Mouse (Mus musculus): Measurements from ENCODE around the gene Bnc2. TPM values are rescaled to one million over a fixed set of nuclear protein-coding genes. Genes with fewer than 3 reads are reported as not detected.

The Bnc2 gene
- 16.3 and 18.0 TPM in 2 replicates for polyA plus RNA-seq (2015; fragmentation: Nextera tagmentation; extraction: Ambion mirVana)

DNA sequence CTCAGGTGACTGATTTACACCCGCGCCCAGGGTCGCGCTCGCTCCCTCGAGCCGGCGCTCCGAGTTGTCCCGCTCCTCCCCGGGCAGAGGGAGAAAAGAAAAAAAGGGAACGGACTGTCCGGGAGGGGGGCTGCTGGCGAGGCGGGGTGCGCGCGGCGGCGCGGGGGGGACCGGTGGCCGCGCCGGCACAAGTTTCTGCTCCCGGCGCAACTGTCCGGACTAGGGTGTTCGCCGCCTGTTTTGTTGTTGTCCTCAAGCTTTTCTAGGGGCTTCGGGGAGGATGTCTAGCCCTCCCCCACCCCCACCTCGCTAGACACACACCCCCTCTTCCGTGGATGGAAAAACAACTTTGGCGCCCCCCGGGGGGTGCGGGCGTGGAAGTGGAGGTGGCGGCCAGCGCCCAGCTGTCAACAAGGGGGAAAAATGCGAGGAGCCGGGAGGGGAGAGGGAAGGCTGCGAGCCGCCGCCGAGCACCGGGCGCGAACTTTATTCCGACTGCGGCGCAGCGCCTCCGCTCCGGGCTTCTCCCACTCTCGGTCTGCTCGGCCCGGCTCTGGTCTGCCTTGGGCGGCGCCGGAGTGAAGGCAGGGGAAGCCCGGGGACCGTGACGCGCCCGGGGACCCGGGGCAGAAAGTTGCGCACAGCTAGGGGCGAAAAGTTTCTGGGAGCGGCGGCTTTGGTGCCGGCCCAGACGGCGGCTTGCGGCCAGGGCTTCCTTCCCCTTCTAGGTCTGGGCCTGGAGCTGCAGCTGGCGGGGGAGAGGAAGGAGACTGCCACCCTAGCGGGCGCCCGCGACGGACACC is at the start of gene Bnc2:
Gene Bnc2, minus strand, starts transcription at position 105 of the 803 bp plus-strand sequence.
- Histone ChIP-seq H3K4me3 (replicated peaks) (peak within 1 kb of the TSS; percentile 70), H3K9ac (peak within 1 kb of the TSS; percentile 71), H3K4me1 (replicated peaks) (no peaks in the 10 kb centered on the region; the same call in 1 of the 2 replicates), H3K4me2 (replicated peaks) (peak within 1 kb of the TSS; percentile 91), H3K9me3 (no peaks in the 10 kb centered on the region), H3K27me3 (replicated peaks) (peaks cover 7% of the 10 kb centered on the region; the same call in 1 of the 2 replicates), H3K27ac (peak within 1 kb of the TSS; percentile 92), H3K36me3 (no peaks in the 10 kb centered on the region)
- WGBS: under 1% methylated on average over 74 of the region's 80 CpGs
- ATAC-seq: peak; percentile 79

DNA sequence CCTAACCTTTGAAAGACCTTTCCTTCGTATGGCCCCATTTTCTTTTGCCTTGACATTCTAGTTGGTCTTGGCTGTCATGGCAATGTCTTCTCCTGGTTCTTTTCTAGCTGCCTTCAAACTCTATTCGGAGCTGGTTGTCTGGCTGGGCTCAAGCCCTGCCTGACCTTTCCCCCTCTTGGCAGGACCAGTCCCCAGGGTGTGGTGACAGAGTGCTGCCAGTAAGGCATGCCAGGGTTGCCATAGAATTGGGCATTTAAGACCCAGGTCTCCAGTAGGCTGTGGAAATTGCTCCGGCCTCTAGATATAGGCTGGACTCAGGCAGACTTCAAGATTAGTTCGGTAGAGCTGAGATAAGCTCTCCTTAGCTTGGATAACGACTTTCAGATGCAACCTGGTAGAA is 32.9 kb upstream of the Bnc2 start:
- Histone ChIP-seq H3K27ac (no peak overlapping the region), H3K4me2 (replicated peaks) (no peak overlapping the region), H3K36me3 (no peaks in the 10 kb centered on the region), H3K9me3 (no peaks in the 10 kb centered on the region), H3K4me1 (replicated peaks) (no peaks in the 10 kb centered on the region), H3K27me3 (replicated peaks) (no peaks in the 10 kb centered on the region), H3K4me3 (replicated peaks) (no peak overlapping the region), H3K9ac (no peak overlapping the region)
- 70% methylated on average over 5 of the region's 5 CpGs for WGBS
- no peak for ATAC-seq

DNA sequence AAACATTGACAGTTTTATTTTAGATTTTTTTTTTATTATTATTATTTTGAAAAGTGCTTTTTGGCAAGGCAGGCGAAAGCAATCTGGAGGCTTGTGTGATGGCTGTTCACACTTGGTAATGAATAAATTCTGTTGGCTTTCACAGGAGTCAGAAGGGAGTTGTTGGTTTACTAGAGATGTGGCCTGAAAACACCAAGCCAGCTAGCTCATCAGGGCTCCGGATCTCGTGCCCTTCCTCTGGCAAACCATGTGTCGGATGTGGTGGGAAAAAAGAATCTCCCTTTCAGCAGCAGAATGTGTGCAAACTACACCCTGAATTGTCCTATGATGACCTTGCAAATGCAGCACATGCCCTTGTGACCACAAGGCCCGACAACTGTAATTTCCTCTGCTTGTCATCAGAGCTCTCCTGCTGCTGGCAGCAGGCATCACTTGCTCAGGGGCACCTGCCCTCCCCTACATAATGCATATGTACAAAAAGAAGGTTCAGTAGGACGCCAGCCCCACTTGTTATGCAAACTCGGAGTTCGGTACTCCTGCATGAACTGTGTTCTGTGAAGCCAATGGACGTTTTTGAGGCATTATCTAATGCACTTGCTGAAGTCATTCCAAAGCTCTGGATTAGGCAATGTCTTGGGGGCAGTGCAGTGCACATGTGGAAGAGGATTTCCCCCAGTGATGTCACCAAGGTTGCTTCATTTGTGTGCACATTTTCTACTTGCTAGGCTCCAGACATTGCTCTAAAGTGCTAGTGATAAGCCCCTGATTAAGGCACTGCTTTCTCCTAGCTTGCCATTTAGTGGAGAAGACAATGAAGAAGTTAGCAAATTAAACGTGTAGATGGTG is 10.7 kb upstream of the Bnc2 start:
- H3K4me3 ChIP-seq (replicated peaks): no peak overlapping the region
- no peaks in the 10 kb centered on the region for H3K36me3 ChIP-seq
- no peak overlapping the region for H3K27ac ChIP-seq
- H3K9me3 ChIP-seq: no peaks in the 10 kb centered on the region
- no peaks in the 10 kb centered on the region for H3K27me3 ChIP-seq (replicated peaks)
- no peak overlapping the region for H3K9ac ChIP-seq
- no peaks in the 10 kb centered on the region for H3K4me1 ChIP-seq (replicated peaks)
- no peak for ATAC-seq
- no peak overlapping the region for H3K4me2 ChIP-seq (replicated peaks)
- WGBS: 77% methylated on average over 10 of the region's 10 CpGs

- no peak for ATAC-seq
- no peaks in the 10 kb centered on the region for H3K9me3 ChIP-seq
- H3K27me3 ChIP-seq (replicated peaks): no peaks in the 10 kb centered on the region
- no peaks in the 10 kb centered on the region for H3K4me1 ChIP-seq (replicated peaks)
- H3K27ac ChIP-seq: no peak overlapping the region
- no peak overlapping the region for H3K4me3 ChIP-seq (replicated peaks)
- H3K36me3 ChIP-seq: no peaks in the 10 kb centered on the region
- no peak overlapping the region for H3K4me2 ChIP-seq (replicated peaks)
- 83% methylated on average over 4 of the region's 4 CpGs for WGBS
- H3K9ac ChIP-seq: no peak overlapping the region
Observed at GRCm38 (mm10) chr4:84685009-84685408, 9.9 kb upstream of the Bnc2 start.

GRCm38 (mm10) chr4:84675974-84676315 is 870 bp upstream of the Bnc2 start:
- peak overlapping the region; percentile 71 for H3K9ac ChIP-seq
- peak overlapping the region; percentile 92 for H3K27ac ChIP-seq
- no peak; the same call in 1 of the 2 replicates for ATAC-seq
- H3K4me2 ChIP-seq (replicated peaks): peak overlapping the region; percentile 91
- H3K36me3 ChIP-seq: no peaks in the 10 kb centered on the region
- under 1% methylated on average over 19 of the region's 19 CpGs for WGBS
- peaks cover 7% of the 10 kb centered on the region; the same call in 1 of the 2 replicates for H3K27me3 ChIP-seq (replicated peaks)
- no peaks in the 10 kb centered on the region; the same call in 1 of the 2 replicates for H3K4me1 ChIP-seq (replicated peaks)
- no peaks in the 10 kb centered on the region for H3K9me3 ChIP-seq
- H3K4me3 ChIP-seq (replicated peaks): peak overlapping the region; percentile 70

DNA sequence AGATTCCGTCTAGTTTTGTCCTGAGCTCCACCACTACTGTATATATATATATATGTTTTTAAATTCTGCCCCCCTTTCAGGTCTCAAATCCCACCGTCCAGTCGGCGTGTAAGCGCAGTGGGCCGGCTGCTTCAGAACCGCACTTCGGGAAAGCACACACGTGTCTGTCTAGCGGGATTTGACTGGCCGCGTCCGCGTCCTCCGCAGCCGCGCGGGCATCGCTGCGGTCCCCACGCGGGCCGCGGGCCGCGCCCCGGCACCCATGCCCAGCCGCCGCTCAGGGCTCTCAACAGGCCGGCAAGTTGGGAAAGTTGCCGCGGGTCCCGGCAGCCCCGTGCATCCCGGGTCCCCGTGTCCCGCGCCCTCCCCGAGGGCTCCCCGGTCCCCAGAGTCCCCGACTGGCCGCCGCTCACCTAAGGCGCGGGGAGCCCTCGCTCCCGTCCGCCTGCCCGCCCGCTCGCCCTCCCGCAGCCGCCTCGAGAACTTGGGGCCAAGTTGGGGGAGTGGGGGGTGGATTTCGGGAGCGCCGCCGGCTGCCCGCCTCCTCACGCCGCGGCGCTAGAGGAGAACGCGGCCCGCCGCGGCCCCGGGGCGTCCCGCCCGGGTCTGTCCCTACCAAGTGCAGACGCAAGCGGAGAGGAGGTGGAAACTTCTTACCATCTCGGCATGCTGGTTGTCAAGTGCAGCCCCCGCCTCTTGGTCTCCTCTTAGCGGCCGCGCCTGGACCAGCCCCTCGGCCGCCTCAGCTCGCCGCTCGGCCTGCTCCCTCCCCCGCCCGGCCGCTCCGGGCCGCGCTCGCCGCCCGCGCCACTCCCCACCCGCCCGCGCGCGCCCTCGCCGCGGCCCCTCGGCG is 531 bp downstream of the Bnc2 start:
- Histone ChIP-seq H3K4me1 (replicated peaks) (no peaks in the 10 kb centered on the region; the same call in 1 of the 2 replicates), H3K9me3 (no peaks in the 10 kb centered on the region), H3K36me3 (no peaks in the 10 kb centered on the region), H3K4me3 (replicated peaks) (peak overlapping the region; percentile 70), H3K4me2 (replicated peaks) (peak overlapping the region; percentile 91), H3K9ac (peak overlapping the region; percentile 71), H3K27ac (peak overlapping the region; percentile 92), H3K27me3 (replicated peaks) (peaks cover 7% of the 10 kb centered on the region; the same call in 1 of the 2 replicates)
- WGBS: under 1% methylated on average over 78 of the region's 104 CpGs
- ATAC-seq: peak; percentile 85

DNA sequence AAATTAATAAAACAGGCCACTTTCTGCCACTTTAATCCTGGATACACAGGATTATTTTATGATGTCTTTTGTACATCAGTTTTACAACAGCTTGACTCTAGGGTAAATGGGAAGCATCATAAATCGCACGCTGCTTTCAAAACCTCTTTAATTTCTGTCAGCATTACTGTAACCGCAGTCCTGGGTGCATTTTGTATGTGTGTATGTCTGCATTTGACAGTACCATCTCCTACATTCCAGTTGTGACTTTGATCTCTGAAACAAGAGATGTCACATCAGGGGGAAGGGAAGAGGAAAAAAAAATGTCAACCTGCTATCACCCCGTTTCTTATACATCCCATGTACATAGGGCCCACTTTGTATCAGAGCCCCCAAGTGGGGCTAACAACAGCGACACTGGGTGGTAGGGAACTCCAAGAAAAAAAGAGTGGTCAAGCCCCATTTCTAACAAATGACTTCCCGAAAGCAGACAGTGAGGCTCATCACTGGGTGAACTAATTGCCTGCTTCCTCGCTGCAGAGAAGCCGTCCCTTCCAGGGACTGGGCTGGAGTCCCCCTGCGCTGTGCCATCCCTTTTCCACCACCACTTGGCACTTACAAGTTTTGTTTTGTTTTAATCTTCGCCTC is 1.3 kb downstream of the Bnc2 start:
- peaks cover 7% of the 10 kb centered on the region; the same call in 1 of the 2 replicates for H3K27me3 ChIP-seq (replicated peaks)
- peak overlapping the region; percentile 91 for H3K4me2 ChIP-seq (replicated peaks)
- H3K9me3 ChIP-seq: no peaks in the 10 kb centered on the region
- peak overlapping the region; percentile 71; the same call in 1 of the 2 replicates for H3K9ac ChIP-seq
- H3K27ac ChIP-seq: peak overlapping the region; percentile 92
- peak overlapping the region; percentile 70 for H3K4me3 ChIP-seq (replicated peaks)
- 9% methylated on average over 10 of the region's 10 CpGs for WGBS
- ATAC-seq: no peak
- H3K4me1 ChIP-seq (replicated peaks): no peaks in the 10 kb centered on the region; the same call in 1 of the 2 replicates
- H3K36me3 ChIP-seq: no peaks in the 10 kb centered on the region

DNA sequence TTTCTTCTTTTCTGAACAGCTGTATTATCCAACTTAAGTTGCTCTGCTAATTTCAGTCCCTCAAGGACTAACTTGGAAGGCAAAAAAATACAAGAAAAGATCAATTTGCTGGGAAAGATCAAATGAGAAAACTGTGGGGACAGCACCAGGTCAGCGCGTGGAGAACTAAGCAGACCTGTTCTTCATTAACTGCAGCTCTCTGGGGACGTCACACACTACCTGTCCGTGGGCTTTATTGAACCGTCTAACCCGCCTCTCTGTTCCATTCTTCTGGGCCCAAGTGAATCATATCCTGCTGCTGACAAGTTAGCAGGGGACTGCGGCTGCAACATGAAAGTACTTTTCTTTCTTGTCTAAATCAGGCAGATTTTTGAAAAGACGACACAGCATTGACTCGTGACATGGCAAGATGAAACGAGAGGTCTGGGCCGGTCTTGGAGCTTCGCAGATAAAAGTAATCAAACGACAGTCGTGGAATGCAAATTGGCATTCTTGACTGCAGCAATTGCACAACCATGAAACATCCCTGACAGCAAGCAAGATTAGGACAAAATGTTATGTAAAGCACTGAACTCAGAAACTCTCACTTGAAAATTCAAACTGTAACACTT is 2.8 kb downstream of the Bnc2 start:
- WGBS: 22% methylated on average over 14 of the region's 14 CpGs
- Histone ChIP-seq H3K9me3 (no peaks in the 10 kb centered on the region), H3K9ac (no peak overlapping the region), H3K27me3 (replicated peaks) (peaks cover 7% of the 10 kb centered on the region; the same call in 1 of the 2 replicates), H3K4me2 (replicated peaks) (peak overlapping the region; percentile 91), H3K4me3 (replicated peaks) (peak overlapping the region; percentile 10; the same call in 1 of the 2 replicates), H3K27ac (0 out of 2 replicates have a peak overlapping the region, but pooled peaks have one; percentile 22), H3K36me3 (no peaks in the 10 kb centered on the region), H3K4me1 (replicated peaks) (no peaks in the 10 kb centered on the region; the same call in 1 of the 2 replicates)
- ATAC-seq: no peak

DNA sequence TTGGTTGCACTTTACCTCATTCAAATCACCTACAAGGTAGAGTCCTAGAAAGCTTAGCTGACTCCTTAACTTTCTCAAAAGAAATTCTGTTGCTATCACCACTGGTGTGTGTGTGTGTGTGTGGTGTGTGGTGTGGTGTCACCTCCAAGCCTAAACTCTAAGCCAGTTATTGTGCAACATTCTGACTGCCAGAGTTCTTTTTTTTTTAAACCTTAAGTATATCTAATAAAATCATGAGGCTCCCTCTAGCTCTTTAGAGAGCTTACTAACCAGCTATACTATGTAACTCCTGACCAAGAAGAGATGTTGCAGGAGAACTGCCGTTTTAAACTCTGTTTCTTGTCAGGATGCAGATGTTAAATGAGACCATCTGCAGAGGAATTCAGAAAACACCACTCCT is 4.1 kb downstream of the Bnc2 start:
- Histone ChIP-seq H3K9me3 (no peaks in the 10 kb centered on the region), H3K36me3 (no peaks in the 10 kb centered on the region), H3K27ac (no peak overlapping the region), H3K9ac (no peak overlapping the region), H3K27me3 (replicated peaks) (peaks cover 10% of the 10 kb centered on the region; the same call in 1 of the 2 replicates), H3K4me2 (replicated peaks) (no peak overlapping the region), H3K4me3 (replicated peaks) (no peak overlapping the region), H3K4me1 (replicated peaks) (no peaks in the 10 kb centered on the region; the same call in 1 of the 2 replicates)
- no peak for ATAC-seq
- WGBS: 31% methylated on average over 1 of the region's 1 CpGs

GRCm38 (mm10) chr4:84669650-84670049 is 5.4 kb downstream of the Bnc2 start:
- Histone ChIP-seq H3K9ac (no peak overlapping the region), H3K4me2 (replicated peaks) (0 out of 2 replicates have a peak overlapping the region, but pooled peaks have one; percentile 9), H3K4me3 (replicated peaks) (no peak overlapping the region), H3K27me3 (replicated peaks) (0 out of 2 replicates have a peak, but pooled peaks cover 6% of the 10 kb centered on the region), H3K36me3 (no peaks in the 10 kb centered on the region), H3K27ac (peak overlapping the region; percentile 20; the same call in 1 of the 2 replicates), H3K4me1 (replicated peaks) (no peaks in the 10 kb centered on the region; the same call in 1 of the 2 replicates), H3K9me3 (no peaks in the 10 kb centered on the region)
- no peak for ATAC-seq
- 37% methylated on average over 5 of the region's 5 CpGs for WGBS

Data from intestine, embryonic 15.5 days (tissue).